Mouse (Mus musculus) testis, adult 10 weeks (tissue): ENCODE data around the gene Ssh1. TPM values are rescaled to one million over a fixed set of nuclear protein-coding genes. Genes with fewer than 3 reads are reported as not detected.

Source experiments
- polyA plus RNA-seq: library from polyadenylated mRNA; stranded (reverse); fragments of 350-450 nt; fragmentation: Illumina TruSeq; extraction: RNeasy Lipid Tissue Mini Kit (QIAGEN cat#74804); gene quantifications from one replicate; pipeline ENCODE4 v1.2.3, GENCODE M21; 2014; ENCODE audit warnings: low read depth, low replicate concordance

The Ssh1 gene
- polyA plus RNA-seq, result 1.2 TPM

DNA sequence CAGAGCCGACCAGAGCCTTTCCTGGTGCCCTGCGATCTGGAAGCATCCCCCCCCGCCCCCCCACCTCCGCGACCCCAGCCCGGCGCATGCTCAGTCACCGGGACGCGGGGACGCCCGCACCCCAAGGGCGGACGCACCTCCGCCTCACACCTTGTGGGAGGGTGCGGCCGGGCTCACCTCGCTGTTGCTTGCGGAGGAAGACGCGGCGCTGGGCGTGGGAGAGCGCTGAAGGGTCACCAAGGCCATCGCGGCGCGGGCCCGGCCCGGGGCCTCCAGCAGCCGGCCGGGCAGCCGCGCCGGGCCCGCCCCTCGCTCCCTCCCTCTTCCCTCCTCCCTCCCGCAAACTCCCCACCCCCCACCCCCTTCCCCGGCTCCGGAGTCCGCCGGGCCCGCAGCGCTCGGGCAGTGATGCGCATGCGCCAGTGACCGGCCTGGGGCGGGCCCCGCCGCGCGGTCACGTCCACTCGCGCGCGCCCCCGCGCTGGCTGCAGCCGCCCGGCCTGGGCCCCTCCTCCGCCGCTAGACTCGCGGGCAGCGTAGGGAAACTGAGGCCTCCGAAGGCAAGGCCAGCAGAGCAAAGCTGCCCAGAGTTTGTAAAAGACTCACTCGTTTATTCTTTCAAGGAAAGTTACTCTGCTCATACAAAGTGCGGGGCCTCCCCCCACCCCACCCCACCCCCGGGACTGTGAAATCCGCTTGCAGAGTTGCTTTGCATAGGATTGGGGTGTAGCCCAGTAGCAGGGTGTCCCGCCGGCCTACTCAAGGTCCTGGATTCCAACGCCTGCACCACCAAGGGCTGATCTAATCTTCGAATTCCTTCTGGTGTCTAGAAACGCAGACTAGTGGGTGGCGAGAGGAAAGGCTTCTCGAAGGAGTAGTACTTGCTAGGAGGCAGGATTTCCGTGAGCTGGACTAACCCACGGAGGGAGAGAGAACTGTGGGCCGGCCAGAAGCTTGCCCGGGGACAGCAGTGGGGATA lies at the start of gene Ssh1:
TSS of gene Ssh1 (minus strand) at position 408 of the 979 bp plus-strand sequence.

DNA sequence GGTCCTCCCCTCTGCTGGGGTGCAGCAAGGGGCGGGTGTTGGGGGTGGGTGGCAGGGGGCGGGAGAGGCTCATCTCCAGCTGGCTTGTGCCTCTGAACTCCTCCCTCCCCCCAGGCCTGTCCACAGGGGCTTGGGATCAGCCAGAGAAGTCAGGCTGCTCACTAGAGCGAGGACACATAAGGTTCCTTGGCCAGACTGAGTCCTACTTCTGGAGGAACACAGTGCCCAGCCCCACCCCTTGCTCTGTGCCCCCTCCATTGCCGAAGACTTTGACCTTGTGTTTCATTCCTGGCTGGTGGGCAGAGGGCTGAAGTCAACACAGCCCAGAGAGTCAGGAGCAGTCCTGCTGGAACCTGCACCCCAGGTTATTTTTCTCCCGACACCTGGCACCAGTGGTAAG lies 9.8 kb upstream of the Ssh1 start, which contains the start of gene Dao:
TSS of gene Dao (plus strand) at position 162 of the 400 bp plus-strand sequence.

DNA sequence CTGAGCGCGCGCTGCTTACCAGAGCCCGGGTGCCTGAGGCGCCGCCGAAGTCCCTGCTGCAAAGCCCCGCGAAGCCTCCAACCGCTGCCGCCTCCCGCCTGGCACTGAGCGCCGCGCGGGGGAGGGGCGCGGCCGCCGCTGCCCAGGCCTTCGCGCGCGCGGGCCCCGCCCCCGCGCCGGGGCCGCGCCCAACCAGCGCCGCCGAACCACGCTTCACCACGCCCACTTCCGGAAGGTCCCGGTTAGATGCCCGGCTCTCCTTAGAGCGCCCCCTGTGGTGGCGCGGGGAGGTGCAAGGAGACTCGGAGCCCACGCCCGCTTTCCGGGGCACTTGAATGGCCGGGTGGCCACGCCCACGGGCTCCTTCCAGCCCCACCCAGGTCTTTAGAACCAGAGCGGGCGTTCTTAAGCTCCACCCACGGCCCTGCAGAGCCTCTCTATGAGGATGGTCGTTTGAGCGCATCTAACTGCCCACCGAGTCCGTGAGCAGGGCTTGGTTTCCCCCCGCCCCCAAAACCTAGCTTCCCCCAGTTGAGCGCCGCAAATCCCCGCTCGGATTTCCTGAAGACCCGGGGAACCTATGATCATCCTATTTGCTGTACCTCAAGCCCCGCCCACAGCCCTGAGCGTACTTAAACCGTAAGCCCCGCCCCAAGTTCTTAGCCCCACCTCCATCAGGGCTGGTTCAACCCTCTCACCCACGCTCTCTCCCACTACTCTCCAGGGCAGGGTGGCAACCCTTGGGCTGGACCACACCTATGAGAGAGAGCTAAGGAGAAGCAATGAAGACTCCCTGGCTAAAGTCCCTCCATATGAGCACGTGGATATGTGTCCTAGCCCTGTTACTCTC lies 84.9 kb downstream of the Ssh1 start, which contains the start of gene Coro1c:
TSS of gene Coro1c (minus strand) at position 167 of the 850 bp plus-strand sequence.

Other genes starting within 250 kb of the Ssh1 start
- 1.6 TPM for gene Sart3, start 221.4 kb downstream of the Ssh1 start, polyA plus RNA-seq
- 27.4 TPM for gene Iscu, start 221.1 kb downstream of the Ssh1 start, polyA plus RNA-seq
- not detected for gene Tmem119, start 193.4 kb downstream of the Ssh1 start, polyA plus RNA-seq
- not detected for gene Selplg, start 161.2 kb downstream of the Ssh1 start, polyA plus RNA-seq
- 5.6 TPM for gene Coro1c, start 85.1 kb downstream of the Ssh1 start, polyA plus RNA-seq
- gene Dao, start 9.8 kb upstream of the Ssh1 start, polyA plus RNA-seq, result not detected
- 3.1 TPM for gene Usp30, start 71.6 kb upstream of the Ssh1 start, polyA plus RNA-seq
- gene Svop, start 97.7 kb upstream of the Ssh1 start, polyA plus RNA-seq, result 1.8 TPM
- 0.25 TPM for gene Alkbh2, start 134.3 kb upstream of the Ssh1 start, polyA plus RNA-seq
- 1.3 TPM for gene Ung, start 136.5 kb upstream of the Ssh1 start, polyA plus RNA-seq
- gene Acacb, start 152.6 kb upstream of the Ssh1 start, polyA plus RNA-seq, result 0.29 TPM